Mouse (Mus musculus) MEL (cell line): ENCODE results near the gene Gm13420. TPM values are rescaled to one million over a fixed set of nuclear protein-coding genes. Genes with fewer than 3 reads are reported as not detected.

Experiments used
- DNase-seq: peaks from one replicate; pipeline ENCODE4 v3.0.0; 2011; ENCODE audit warnings: low read depth, low spot score
- H3K27ac ChIP-seq: 2 replicates; pipeline ENCODE4 v1.5.1; 2012; ENCODE audit warnings: low read depth, mild to moderate bottlenecking, control low read depth, low read length, moderate library complexity; ENCODE audit not compliant: control insufficient read depth
- H3K27me3 ChIP-seq, 2 experiments: fragments of 150-350 bp in 1 of 2; sonication (generic) in 1 of 2; 2 replicates each; pipeline ENCODE4 v1.6.1; 2012; ENCODE audit warnings: low read length in 2 of 2, mild to moderate bottlenecking in 2 of 2, improper control_type of control experiment in 1 of 2, moderate library complexity in 1 of 2; ENCODE audit not compliant: insufficient read depth in 2 of 2, control insufficient read depth in 1 of 2
- H3K36me3 ChIP-seq, 2 experiments: 2 replicates each; pipeline ENCODE4 v1.6.1; 2012 to 2014; ENCODE audit warnings: low read length in 2 of 2, improper control_type of control experiment in 1 of 2, inconsistent platforms in 1 of 2, mild to moderate bottlenecking in 1 of 2; ENCODE audit not compliant: insufficient read depth in 2 of 2, control insufficient read depth in 1 of 2
- H3K4me1 ChIP-seq, 2 experiments: fragments of 150-350 bp in 1 of 2; sonication (generic) in 1 of 2; 2 replicates each; pipeline ENCODE4 v1.6.1; 2012; ENCODE audit warnings: low read length in 2 of 2, improper control_type of control experiment in 1 of 2, mild to moderate bottlenecking in 1 of 2; ENCODE audit not compliant: insufficient read depth in 2 of 2, control insufficient read depth in 1 of 2
- H3K4me3 ChIP-seq, 2 experiments: fragments of 150-350 bp in 1 of 2; sonication (generic) in 1 of 2; 2 replicates each; pipeline ENCODE4 v1.5.1; 2012; ENCODE audit warnings: low read depth in 2 of 2, low read length in 2 of 2, mild to moderate bottlenecking in 2 of 2, moderate library complexity in 2 of 2, control low read depth in 1 of 2, improper control_type of control experiment in 1 of 2; ENCODE audit not compliant: control insufficient read depth in 1 of 2, insufficient read depth in 1 of 2
- H3K79me2 ChIP-seq: 2 replicates; pipeline ENCODE4 v1.6.1; 2012; ENCODE audit warnings: mild to moderate bottlenecking, low read length, moderate library complexity; ENCODE audit not compliant: control insufficient read depth, poor library complexity, insufficient read depth
- H3K9ac ChIP-seq: 2 replicates; pipeline ENCODE4 v1.6.1; 2012; ENCODE audit warnings: low read depth, mild to moderate bottlenecking, control low read depth, low read length, moderate library complexity; ENCODE audit not compliant: control insufficient read depth, poor library complexity, severe bottlenecking
- H3K9me3 ChIP-seq: fragments of 150-350 bp; sonication (generic); replicated peaks from 2 replicates; pipeline ENCODE4 v1.6.1; 2012; ENCODE audit warnings: mild to moderate bottlenecking, low read length, improper control_type of control experiment, moderate library complexity; ENCODE audit not compliant: insufficient read depth
- BHLHE40 ChIP-seq: IDR thresholded peaks from 2 replicates; pipeline ENCODE4 v1.6.1; 2012; ENCODE audit warnings: low read depth, mild to moderate bottlenecking, inconsistent platforms, low read length, improper control_type of control experiment, borderline replicate concordance
- CHD1 ChIP-seq: IDR thresholded peaks from 2 replicates; pipeline ENCODE4 v1.6.1; 2012; ENCODE audit warnings: low read depth, mild to moderate bottlenecking, inconsistent platforms, low read length, improper control_type of control experiment
- ETS1 ChIP-seq: IDR thresholded peaks from 2 replicates; pipeline ENCODE4 v1.6.1; 2012; ENCODE audit warnings: low read depth, mild to moderate bottlenecking, inconsistent platforms, low read length, improper control_type of control experiment, moderate library complexity
- HCFC1 ChIP-seq: IDR thresholded peaks from 2 replicates; pipeline ENCODE4 v1.6.1; 2012; ENCODE audit warnings: low read depth, mild to moderate bottlenecking, inconsistent platforms, low read length, improper control_type of control experiment, moderate library complexity
- JUND ChIP-seq: IDR thresholded peaks from 2 replicates; pipeline ENCODE4 v1.6.1; 2011; ENCODE audit warnings: low read depth, mild to moderate bottlenecking, improper control_type of control experiment, low read length
- MAFK ChIP-seq: IDR thresholded peaks from 2 replicates; pipeline ENCODE4 v1.6.1; 2011; ENCODE audit warnings: low read depth, mild to moderate bottlenecking, low read length, improper control_type of control experiment, borderline replicate concordance
- MAX ChIP-seq: IDR thresholded peaks from 2 replicates; pipeline ENCODE4 v1.6.1; 2011; ENCODE audit warnings: low read length, improper control_type of control experiment
- MXI1 ChIP-seq: IDR thresholded peaks from 2 replicates; pipeline ENCODE4 v1.6.1; 2011; ENCODE audit warnings: mild to moderate bottlenecking, low read depth, low read length, improper control_type of control experiment
- MYC ChIP-seq: IDR thresholded peaks from 2 replicates; pipeline ENCODE4 v1.6.1; 2011; ENCODE audit warnings: low read depth, mild to moderate bottlenecking, low read length, improper control_type of control experiment, moderate library complexity
- NELFE ChIP-seq: IDR thresholded peaks from 2 replicates; pipeline ENCODE4 v1.6.1; 2011; ENCODE audit warnings: low read depth, low read length, improper control_type of control experiment
- NRF1 ChIP-seq: IDR thresholded peaks from 2 replicates; pipeline ENCODE4 v1.6.1; 2014; ENCODE audit warnings: low read depth, mild to moderate bottlenecking, inconsistent platforms, low read length, improper control_type of control experiment, moderate library complexity; ENCODE audit not compliant: poor library complexity, insufficient read depth, severe bottlenecking
- POLR2AphosphoS2 ChIP-seq: IDR thresholded peaks from 2 replicates; pipeline ENCODE4 v1.6.1; 2011; ENCODE audit warnings: low read length, improper control_type of control experiment
- POLR2AphosphoS5 ChIP-seq: IDR thresholded peaks from 2 replicates; pipeline ENCODE4 v1.6.1; 2012; ENCODE audit warnings: low read depth, borderline replicate concordance, mild to moderate bottlenecking, inconsistent platforms, low read length, moderate library complexity, mixed read lengths
- SIN3A ChIP-seq: IDR thresholded peaks from 2 replicates; pipeline ENCODE4 v1.6.1; 2012; ENCODE audit warnings: low read length, improper control_type of control experiment, inconsistent platforms
- TBP ChIP-seq: IDR thresholded peaks from 2 replicates; pipeline ENCODE4 v1.8.0; 2011; ENCODE audit warnings: low read depth, low read length, improper control_type of control experiment
- TCF12 ChIP-seq: IDR thresholded peaks from 2 replicates; pipeline ENCODE4 v1.6.1; 2014; ENCODE audit warnings: low read depth, mild to moderate bottlenecking, inconsistent platforms, low read length, improper control_type of control experiment, moderate library complexity
- USF1 ChIP-seq: IDR thresholded peaks from 2 replicates; pipeline ENCODE4 v1.6.1; 2014; ENCODE audit warnings: low read depth, mild to moderate bottlenecking, inconsistent platforms, low read length, improper control_type of control experiment, moderate library complexity
- USF2 ChIP-seq, 2 experiments: IDR thresholded peaks; 2 replicates each; pipeline ENCODE4 v1.6.1; 2011 to 2012; ENCODE audit warnings: improper control_type of control experiment in 2 of 2, low read length in 2 of 2, borderline replicate concordance in 1 of 2, inconsistent platforms in 1 of 2, low read depth in 1 of 2, mild to moderate bottlenecking in 1 of 2; ENCODE audit not compliant: insufficient read depth in 1 of 2
- ZC3H11A ChIP-seq: IDR thresholded peaks from 2 replicates; pipeline ENCODE4 v1.6.1; 2012; ENCODE audit warnings: low read depth, mild to moderate bottlenecking, inconsistent platforms, low read length, improper control_type of control experiment
- ZMIZ1 ChIP-seq: IDR thresholded peaks from 2 replicates; pipeline ENCODE4 v1.6.1; 2012; ENCODE audit warnings: low read depth, mild to moderate bottlenecking, inconsistent platforms, low read length, improper control_type of control experiment, moderate library complexity
- polyA plus RNA-seq, 2 experiments: library from polyadenylated mRNA; stranded (reverse) in 1 of 2; unstranded in 1 of 2; fragments of >175 nt in 1 of 2; fragments of >200 nt in 1 of 2; gene quantifications; 2 replicates each; pipeline versions ENCODE4 v1.2.1 to v1.2.4; 2012; ENCODE audit warnings: low replicate concordance in 2 of 2, low read depth in 1 of 2; ENCODE audit not compliant: insufficient read length in 2 of 2, insufficient read depth in 1 of 2, missing spikeins in 1 of 2
- total RNA-seq: library from RNA; depleted of rRNA; stranded (reverse); fragments of 300-350 nt; gene quantifications from 2 replicates; pipeline ENCODE4 v1.2.3, GENCODE M21; 2012; rRNA removed

Gm13420 gene
- not detected in 2 replicates for total RNA-seq
- under 1 TPM in 1 of 2 experiments, not detected in 1; 0.07 TPM for polyA plus RNA-seq

- no peak within 1 kb of the TSS for H3K9ac ChIP-seq
- no peaks in the 10 kb centered on the region for H3K79me2 ChIP-seq
- H3K27me3 ChIP-seq, result no peaks in the 10 kb centered on the region
- no peak for DNase-seq
- H3K36me3 ChIP-seq, result no peaks in the 10 kb centered on the region
- H3K27ac ChIP-seq, result no peak within 1 kb of the TSS
- no peaks in the 10 kb centered on the region for H3K9me3 ChIP-seq
- no peak for TF ChIP-seq CHD1
- TF ChIP-seq ETS1, result no peak
- TF ChIP-seq MYC, result no peak
- no peak for TF ChIP-seq USF1
- TF ChIP-seq BHLHE40, result no peak
- TF ChIP-seq JUND, result no peak
- no peak for TF ChIP-seq USF2 (IDR thresholded peaks at IDR 0.05; ENCODE audit: borderline replicate concordance in 1 of 2, insufficient read depth in 1 of 2, low read depth in 1 of 2, low read length in 2 of 2)
- no peaks in the 10 kb centered on the region for H3K4me1 ChIP-seq
- H3K4me3 ChIP-seq, result no peak within 1 kb of the TSS
Measured at GRCm38 (mm10) chr2:29751497-29751896, at the start of gene Gm13420. TSS of gene Gm13420 (minus strand) at chr2:29751685.

GRCm38 (mm10) chr2:29792772-29793487, 41.4 kb upstream of the Gm13420 start:
- no peaks in the 10 kb centered on the region; the same call in 1 of the 2 replicates for H3K79me2 ChIP-seq
- peaks cover 0 to 3% of the 10 kb centered on the region in 2 experiments; a peak in 1 of 4 replicates for H3K4me1 ChIP-seq
- no peak overlapping the region for H3K4me3 ChIP-seq
- H3K27ac ChIP-seq, result no peak overlapping the region
- peaks cover 0 to 4% of the 10 kb centered on the region in 2 experiments; a peak in 1 of 4 replicates for H3K36me3 ChIP-seq
- DNase-seq, result no peak
- no peak overlapping the region for H3K9ac ChIP-seq
- TF ChIP-seq POLR2AphosphoS2, result no peak
- TF ChIP-seq, all 39 proteins: peak for 0
- Histone ChIP-seq H3K27me3 (no peaks in the 10 kb centered on the region), H3K9me3 (no peaks in the 10 kb centered on the region)

GRCm38 (mm10) chr2:29787937-29788681, 36.6 kb upstream of the Gm13420 start, which contains the start of gene Trub2:
TSS of gene Trub2 (minus strand) at chr2:29788502.
- Histone ChIP-seq H3K9ac (peak within 1 kb of the TSS; percentile 88), H3K27me3 (no peaks in the 10 kb centered on the region), H3K4me1 (peaks cover 0 to 9% of the 10 kb centered on the region in 2 experiments; a peak in 2 of 4 replicates), H3K9me3 (no peaks in the 10 kb centered on the region), H3K36me3 (peaks cover 3 to 10% of the 10 kb centered on the region in 2 experiments; a peak in 2 of 4 replicates), H3K79me2 (peaks cover 14% of the 10 kb centered on the region), H3K4me3 (peak within 1 kb of the TSS; percentile 68 to 97), H3K27ac (peak within 1 kb of the TSS; percentile 78)
- DNase-seq, result peak; percentile 90
- TF ChIP-seq BHLHE40, result no peak
- TF ChIP-seq HCFC1, result peak; percentile 79
- 0 out of 2 replicates have a peak, but pooled peaks have one; percentile 8 for TF ChIP-seq NRF1
- TF ChIP-seq POLR2AphosphoS2, result no peak
- no peak for TF ChIP-seq ZC3H11A
- TF ChIP-seq TCF12, result peak; percentile 56; the same call in 1 of the 2 replicates
- TF ChIP-seq TBP, result no peak
- TF ChIP-seq MXI1, result peak; percentile 94
- TF ChIP-seq ZMIZ1, result peak; percentile 4; the same call in 1 of the 2 replicates
- TF ChIP-seq NELFE, result peak; percentile 65; the same call in 1 of the 2 replicates
- peak; percentile 85 for TF ChIP-seq MAX
- TF ChIP-seq SIN3A, result peak; percentile 90
- TF ChIP-seq MAFK, result no peak
- no peak for TF ChIP-seq JUND
- TF ChIP-seq POLR2AphosphoS5, result no peak
